Comparison of ENCODE assay signal across 23 mouse cellular contexts in genomic region chr15:30992357-30992756, GRCm38 (mm10).
A peak's percentile ranks its signal among the peaks of the same experiment; 100 is the strongest.
DNase-seq lines count a peak whose midpoint lies in the region; ATAC-seq and TF ChIP-seq lines count a peak whose summit lies in the region.
"Had no signal": no experiment of that assay in that cellular context is flagged by ENCODE, and none has a peak within 500 bp of the region (broad histone marks: within the 10 kb centered on the region; RNA-seq: fewer than 3 reads in every experiment).

No protein-coding gene starts in this region.

- no peak for TF ChIP-seq EP300 in CH12.LX (IDR thresholded peaks at IDR 0.05; ENCODE audit: low read length)

- no peaks in the 10 kb centered on the region for H3K79me2 ChIP-seq in CH12.LX (replicated peaks; ENCODE audit: control insufficient read depth, extremely low read depth, insufficient read depth, poor library complexity, severe bottlenecking)

- no peak overlapping the region for H3K4me2 ChIP-seq in CH12.LX (ENCODE audit: insufficient read depth, low read depth, poor library complexity, severe bottlenecking)
- H3K4me2 ChIP-seq: heart, embryonic 12.5 days; neural tube, embryonic 12.5 days had no signal

- H3K9me3 ChIP-seq in CH12.LX (replicated peaks; ENCODE audit: low read length): no peaks in the 10 kb centered on the region
- H3K9me3 ChIP-seq: heart, embryonic 12.5 days; limb, embryonic 10.5 days; neural tube, embryonic 12.5 days had no signal

- in situ Hi-C loops in CH12.LX (cut with MboI; ENCODE audit: low pct_ligation_motif_present, low pct_unique_long_range_greater_than_20kb, low sequenced_read_pairs): no loop called here

- TF ChIP-seq CTCF in layer of hippocampus, adult 2 months (conservative IDR thresholded peaks at IDR 0.05): peak; percentile 36
- TF ChIP-seq CTCF in CH12.LX (conservative IDR thresholded peaks at IDR 0.05 in 1 of 2, IDR thresholded peaks at IDR 0.05 in 1 of 2; ENCODE audit: low read depth in 2 of 2, low read length in 2 of 2): peak in 1 of 2 experiments; percentile 15; a peak in 1 of 4 replicates

- no peaks in the 10 kb centered on the region for H3K36me3 ChIP-seq in CH12.LX (replicated peaks in 1 of 2; ENCODE audit: control insufficient read depth in 1 of 2, insufficient read depth in 1 of 2, low read length in 1 of 2)
- H3K36me3 ChIP-seq: heart, embryonic 12.5 days; limb, embryonic 10.5 days; neural tube, embryonic 12.5 days had no signal

- ATAC-seq in frontal cortex, adult (ENCODE audit: low TSS enrichment): peak; percentile 80
- ATAC-seq: forebrain, embryonic 16.5 days; inflammation-experienced regulatory T-cells, adult 6 months; liver, postnatal 0 days had no signal

- H3K4me3 ChIP-seq in layer of hippocampus, adult 2 months: no peak overlapping the region
- H3K4me3 ChIP-seq in CH12.LX (replicated peaks in 1 of 3; ENCODE audit: low read depth in 2 of 3, low read length in 2 of 3, poor library complexity in 1 of 3): no peak overlapping the region
- H3K4me3 ChIP-seq: heart, embryonic 12.5 days; limb, embryonic 10.5 days; megakaryocyte, embryonic 14.5 days; neural tube, embryonic 12.5 days had no signal

- dilution Hi-C loops in CH12.LX (cut with MboI; ENCODE audit: extremely low pct_ligation_motif_present, extremely low pct_unique_long_range_greater_than_20kb, low sequenced_read_pairs): no loop called here

- peak; percentile 12 for TF ChIP-seq RAD21 in CH12.LX (IDR thresholded peaks at IDR 0.05; ENCODE audit: low read depth, low read length)

- TF ChIP-seq POLR2A in CH12.LX (IDR thresholded peaks at IDR 0.05; ENCODE audit: low read depth, low read length): no peak

- no peak overlapping the region for H3K27ac ChIP-seq in layer of hippocampus, adult 2 months
- H3K27ac ChIP-seq in CH12.LX (ENCODE audit: insufficient read depth, low read depth): no peak overlapping the region
- H3K27ac ChIP-seq: limb, embryonic 10.5 days; neural tube, embryonic 12.5 days had no signal

- peaks cover 2 to 3% of the 10 kb centered on the region in 2 experiments; a peak in 1 of 4 replicates for H3K4me1 ChIP-seq in CH12.LX (ENCODE audit: control insufficient read depth in 1 of 2, insufficient read depth in 2 of 2)
- H3K4me1 ChIP-seq: heart, embryonic 12.5 days; limb, embryonic 10.5 days; neural tube, embryonic 12.5 days had no signal

- H3K27me3 ChIP-seq in CH12.LX (replicated peaks): no peaks in the 10 kb centered on the region
- H3K27me3 ChIP-seq: heart, embryonic 12.5 days; neural tube, embryonic 12.5 days had no signal

- H3K9ac ChIP-seq in CH12.LX (ENCODE audit: insufficient read depth, low read depth): no peak overlapping the region
- H3K9ac ChIP-seq: heart, embryonic 12.5 days; liver, postnatal 0 days; neural tube, embryonic 12.5 days had no signal

- no peak for DNase-seq in frontal cortex, postnatal 25 days (ENCODE audit: low spot score in 2 of 2)
- no peak for DNase-seq in layer of hippocampus, adult 2 months (ENCODE audit: low spot score in 2 of 2)
- no peak for DNase-seq in layer of hippocampus, adult 8-10 months (ENCODE audit: low spot score in 2 of 2)
- no peak for DNase-seq in CH12.LX (ENCODE audit: extremely low read depth)
- DNase-seq in cerebellum, adult 9-11 months: peak; percentile 28
- DNase-seq in left cerebral cortex, adult 11 months (ENCODE audit: low spot score): no peak
- no peak for DNase-seq in right cerebral cortex, postnatal 36 days (ENCODE audit: low spot score in 2 of 2)
- DNase-seq: adrenal gland, postnatal 36 days; embryo, embryonic 11 days; kidney, adult 8-10 months; kidney, postnatal 25 days; layer of hippocampus, adult 9-11 months; liver, postnatal 0 days; lung, postnatal 14 days; right cerebral cortex, postnatal 14 days; thymus, adult 18-20 months had no signal

TF ChIP-seq in CH12.LX, 34 proteins besides CTCF, POLR2A, EP300 and RAD21:
- TF ChIP-seq HCFC1 (IDR thresholded peaks at IDR 0.05; ENCODE audit: low read depth, low read length) (no peak), NELFE (IDR thresholded peaks at IDR 0.05; ENCODE audit: low read depth, low read length) (no peak)
TF ChIP-seq in CH12.LX: peak in this region for 0.
